Mouse (Mus musculus) midbrain, embryonic 16.5 days (tissue): ENCODE results near the gene Arid3b. TPM values are rescaled to one million over a fixed set of nuclear protein-coding genes. Genes with fewer than 3 reads are reported as not detected.

Experiments
- ATAC-seq: fragments of 200-750 bp; cut with Nextera tagmentation; 2 replicates; pipeline ENCODE4 v1.8.0; 2017; ENCODE audit warnings: moderate TSS enrichment
- H3K27ac ChIP-seq: fragments of 300-500 bp; sonication (generic); 2 replicates; pipeline ENCODE4 v1.5.1; 2014; ENCODE audit warnings: mild to moderate bottlenecking, low read length, mixed read lengths
- H3K27me3 ChIP-seq: fragments of 300-500 bp; sonication (generic); 2 replicates; pipeline ENCODE4 v1.6.1; 2014; ENCODE audit warnings: low read depth, low read length, mixed read lengths; ENCODE audit not compliant: control insufficient read depth, insufficient read depth
- H3K36me3 ChIP-seq: fragments of 300-500 bp; sonication (generic); 2 replicates; pipeline ENCODE4 v1.6.1; 2014; ENCODE audit warnings: mild to moderate bottlenecking, low read length, moderate library complexity, mixed read lengths; ENCODE audit not compliant: control insufficient read depth, insufficient read depth
- H3K4me1 ChIP-seq: fragments of 300-500 bp; sonication (generic); 2 replicates; pipeline ENCODE4 v1.6.1; 2014; ENCODE audit warnings: mild to moderate bottlenecking, low read length, mixed read lengths; ENCODE audit not compliant: control insufficient read depth, insufficient read depth
- H3K4me2 ChIP-seq: fragments of 300-500 bp; sonication (generic); 2 replicates; pipeline ENCODE4 v1.6.1; 2014; ENCODE audit warnings: mild to moderate bottlenecking, low read length, mixed read lengths
- H3K4me3 ChIP-seq: fragments of 300-500 bp; sonication (generic); 2 replicates; pipeline ENCODE4 v1.5.1; 2014; ENCODE audit warnings: low read depth, mild to moderate bottlenecking, low read length, moderate library complexity, mixed read lengths
- H3K9ac ChIP-seq: fragments of 300-500 bp; sonication (generic); 2 replicates; pipeline ENCODE4 v1.6.1; 2014; ENCODE audit warnings: low read depth, low read length, mixed read lengths
- H3K9me3 ChIP-seq: fragments of 300-500 bp; sonication (generic); replicated peaks from 2 replicates; pipeline ENCODE4 v1.6.1; 2014; ENCODE audit warnings: mild to moderate bottlenecking, low read length, mixed read lengths; ENCODE audit not compliant: control insufficient read depth, poor library complexity, severe bottlenecking
- WGBS: fragments of 180-500 bp; shearing (Covaris S2); extraction: QIAGEN DNeasy Blood & Tissue Kit; methylation state at CpG from one replicate; pipeline ENCODE4 v1.1.7; 2014; 5-methylcytosine and 5-hydroxymethylcytosine counted together
- polyA plus RNA-seq: library from polyadenylated mRNA; unstranded; fragments of >200 nt; fragmentation: Nextera tagmentation; extraction: Ambion mirVana; gene quantifications from 2 replicates; pipeline ENCODE4 v1.2.1, GENCODE M21; 2015

Gene Arid3b
- polyA plus RNA-seq, 1 experiment from 2014 or later, result 6.6 TPM

- whole genome bisulfite sequencing, result 8% methylated on average over 6 of the region's 6 CpGs
- Histone ChIP-seq H3K4me2 (no peak overlapping the region; the same call in 1 of the 2 replicates), H3K4me3 (no peak overlapping the region), H3K27me3 (no peaks in the 10 kb centered on the region), H3K27ac (0 out of 2 replicates have a peak overlapping the region, but pooled peaks have one; percentile 2), H3K9me3 (no peaks in the 10 kb centered on the region), H3K36me3 (no peaks in the 10 kb centered on the region), H3K9ac (no peak overlapping the region), H3K4me1 (peaks cover 39% of the 10 kb centered on the region)
- ATAC-seq, result peak; percentile 49; the same call in 1 of the 2 replicates
Measured at GRCm38 (mm10) chr9:57817220-57817667, 19.3 kb downstream of the Arid3b start.

GRCm38 (mm10) chr9:57814866-57815265, 21.7 kb downstream of the Arid3b start:
- WGBS, result 34% methylated on average over 3 of the region's 3 CpGs
- H3K4me2 ChIP-seq, result no peak overlapping the region
- no peak overlapping the region for H3K4me3 ChIP-seq
- H3K36me3 ChIP-seq, result no peaks in the 10 kb centered on the region
- peaks cover 44% of the 10 kb centered on the region for H3K4me1 ChIP-seq
- H3K27me3 ChIP-seq, result no peaks in the 10 kb centered on the region
- H3K9me3 ChIP-seq, result no peaks in the 10 kb centered on the region
- H3K27ac ChIP-seq, result no peak overlapping the region
- H3K9ac ChIP-seq, result no peak overlapping the region
- no peak for ATAC-seq

GRCm38 (mm10) chr9:57814014-57814413, 22.6 kb downstream of the Arid3b start:
- Histone ChIP-seq H3K9ac (no peak overlapping the region), H3K4me1 (peaks cover 50% of the 10 kb centered on the region), H3K27me3 (no peaks in the 10 kb centered on the region), H3K27ac (no peak overlapping the region), H3K4me2 (no peak overlapping the region), H3K9me3 (no peaks in the 10 kb centered on the region), H3K4me3 (no peak overlapping the region), H3K36me3 (no peaks in the 10 kb centered on the region)
- ATAC-seq, result no peak
- WGBS, result 16% methylated on average over 1 of the region's 1 CpGs

- no peak for ATAC-seq
- peak overlapping the region; percentile 51 for H3K27ac ChIP-seq
- H3K27me3 ChIP-seq, result no peaks in the 10 kb centered on the region
- no peak overlapping the region for H3K9ac ChIP-seq
- no peaks in the 10 kb centered on the region for H3K9me3 ChIP-seq
- 38% methylated on average over 8 of the region's 8 CpGs for WGBS
- H3K4me1 ChIP-seq, result peaks cover 47% of the 10 kb centered on the region
- 0 out of 2 replicates have a peak overlapping the region, but pooled peaks have one; percentile 5 for H3K4me2 ChIP-seq
- no peaks in the 10 kb centered on the region for H3K36me3 ChIP-seq
- no peak overlapping the region for H3K4me3 ChIP-seq
Measured at GRCm38 (mm10) chr9:57811793-57812733, 24.5 kb downstream of the Arid3b start.

GRCm38 (mm10) chr9:57810691-57811090, 25.9 kb downstream of the Arid3b start:
- WGBS, result 60% methylated on average over 3 of the region's 3 CpGs
- no peak for ATAC-seq
- Histone ChIP-seq H3K27ac (no peak overlapping the region), H3K4me1 (peaks cover 45% of the 10 kb centered on the region), H3K36me3 (no peaks in the 10 kb centered on the region), H3K4me2 (no peak overlapping the region), H3K27me3 (no peaks in the 10 kb centered on the region), H3K9me3 (no peaks in the 10 kb centered on the region), H3K4me3 (no peak overlapping the region), H3K9ac (no peak overlapping the region)

- Histone ChIP-seq H3K4me1 (peaks cover 40% of the 10 kb centered on the region), H3K36me3 (no peaks in the 10 kb centered on the region), H3K27me3 (no peaks in the 10 kb centered on the region), H3K4me2 (no peak overlapping the region), H3K4me3 (no peak overlapping the region), H3K9ac (no peak overlapping the region), H3K27ac (peak overlapping the region; percentile 60), H3K9me3 (no peaks in the 10 kb centered on the region)
- no peak for ATAC-seq
- 15% methylated on average over 5 of the region's 5 CpGs for WGBS
Measured at GRCm38 (mm10) chr9:57808771-57809310, 27.8 kb downstream of the Arid3b start.

- Histone ChIP-seq H3K9me3 (no peaks in the 10 kb centered on the region), H3K27ac (no peak overlapping the region), H3K4me1 (peaks cover 32% of the 10 kb centered on the region), H3K27me3 (no peaks in the 10 kb centered on the region), H3K4me2 (no peak overlapping the region), H3K9ac (no peak overlapping the region), H3K36me3 (no peaks in the 10 kb centered on the region), H3K4me3 (no peak overlapping the region)
- no peak for ATAC-seq
- WGBS, result 72% methylated on average over 4 of the region's 4 CpGs
Measured at GRCm38 (mm10) chr9:57807174-57807651, 29.4 kb downstream of the Arid3b start.

- no peaks in the 10 kb centered on the region for H3K27me3 ChIP-seq
- H3K4me2 ChIP-seq, result no peak overlapping the region
- H3K4me3 ChIP-seq, result no peak overlapping the region
- no peaks in the 10 kb centered on the region for H3K36me3 ChIP-seq
- WGBS, result 38% methylated on average over 1 of the region's 1 CpGs
- H3K9ac ChIP-seq, result no peak overlapping the region
- ATAC-seq, result no peak
- no peak overlapping the region for H3K27ac ChIP-seq
- H3K9me3 ChIP-seq, result no peaks in the 10 kb centered on the region
- H3K4me1 ChIP-seq, result peaks cover 23% of the 10 kb centered on the region; the same call in 1 of the 2 replicates
Measured at GRCm38 (mm10) chr9:57806066-57806481, 30.5 kb downstream of the Arid3b start.
